Mouse (Mus musculus) embryonic fibroblast, embryonic 13.5 days (primary cell): Measurements from ENCODE around the gene Tgfb1i1.

ENCODE experiments used
- CTCF ChIP-seq: IDR thresholded peaks from 2 replicates; pipeline ENCODE4 v1.5.1; 2011; ENCODE audit warnings: mild to moderate bottlenecking, control low read depth, low read length, moderate library complexity, borderline replicate concordance; ENCODE audit not compliant: insufficient read depth
- POLR2A ChIP-seq: IDR thresholded peaks from 2 replicates; pipeline ENCODE4 v1.6.1; 2011; ENCODE audit warnings: low read depth, mild to moderate bottlenecking, control low read depth, low read length, moderate library complexity

DNA sequence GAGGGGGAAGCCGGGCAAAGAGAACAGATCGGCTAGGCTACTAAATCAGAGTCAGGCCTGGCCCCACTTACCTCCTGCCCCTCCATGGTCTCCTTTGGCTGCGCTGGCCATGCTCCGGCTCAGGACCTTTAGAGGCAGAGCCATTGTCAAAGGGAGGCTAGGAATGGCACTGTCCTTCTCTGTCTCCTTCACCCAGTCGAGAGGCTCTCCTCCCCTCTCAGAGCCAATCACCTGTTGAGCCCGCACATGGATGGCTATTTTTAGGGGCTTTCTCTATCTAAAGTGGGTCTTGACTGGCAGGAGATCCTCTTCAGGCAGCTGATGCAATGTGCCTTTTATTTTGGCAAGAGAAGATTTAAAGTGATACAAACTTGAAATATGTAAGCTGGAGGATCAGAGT, 40.5 kb upstream of the Tgfb1i1 start, which contains the start of gene Cox6a2:
- TF ChIP-seq POLR2A (no peak), CTCF (no peak)
